Mouse (Mus musculus): ENCODE measurements at regions not wholly inside any gene's neighbourhood (a gene's known extent, or its start where the extent isn't known, plus 50 kb on each side); places are given as distances from the start of the nearest gene placed in this dataset.
A peak's percentile ranks its signal among the peaks of the same experiment; 100 is the strongest.

- Histone ChIP-seq H3K27ac (ENCODE audit: low read length) (no peak overlapping the region), H3K4me2 (ENCODE audit: low read depth, low read length) (0 out of 2 replicates have a peak overlapping the region, but pooled peaks have one; percentile 11), H3K4me1 (ENCODE audit: control insufficient read depth, insufficient read depth, low read length) (peaks cover 13% of the 10 kb centered on the region), H3K4me3 (ENCODE audit: low read length) (no peak overlapping the region), H3K27me3 (replicated peaks; ENCODE audit: control insufficient read depth, insufficient read depth, low read length) (no peaks in the 10 kb centered on the region), H3K9ac (ENCODE audit: low read depth, low read length) (0 out of 2 replicates have a peak overlapping the region, but pooled peaks have one; percentile 1), H3K9me3 (ENCODE audit: control insufficient read depth, low read length) (no peaks in the 10 kb centered on the region), H3K36me3 (ENCODE audit: control insufficient read depth, insufficient read depth, low read length) (no peaks in the 10 kb centered on the region)
- ATAC-seq, result peak; percentile 38; the same call in 1 of the 2 replicates
- 29% methylated on average over 16 of the region's 16 CpGs for WGBS
These were observed 201.5 kb downstream of the Msrb3 start for GRCm38 (mm10) chr10:120697275-120697856.

- H3K4me1 ChIP-seq (ENCODE audit: control insufficient read depth, insufficient read depth, low read length), result peaks cover 11% of the 10 kb centered on the region
- no peak for ATAC-seq
- 55% methylated on average over 2 of the region's 2 CpGs for WGBS
- H3K4me3 ChIP-seq (ENCODE audit: low read length), result no peak overlapping the region
- no peaks in the 10 kb centered on the region for H3K9me3 ChIP-seq (ENCODE audit: control insufficient read depth, low read length)
- no peaks in the 10 kb centered on the region for H3K27me3 ChIP-seq (replicated peaks; ENCODE audit: control insufficient read depth, insufficient read depth, low read length)
- no peaks in the 10 kb centered on the region for H3K36me3 ChIP-seq (ENCODE audit: control insufficient read depth, insufficient read depth, low read length)
- no peak overlapping the region for H3K9ac ChIP-seq (ENCODE audit: low read depth, low read length)
- no peak overlapping the region for H3K4me2 ChIP-seq (ENCODE audit: low read depth, low read length)
- 0 out of 2 replicates have a peak overlapping the region, but pooled peaks have one; percentile 30 for H3K27ac ChIP-seq (ENCODE audit: low read length)
These were observed 202.4 kb downstream of the Msrb3 start for GRCm38 (mm10) chr10:120696481-120696880.

- Histone ChIP-seq H3K4me2 (ENCODE audit: low read depth, low read length) (peak overlapping the region; percentile 26), H3K27ac (ENCODE audit: low read length) (peak overlapping the region; percentile 58), H3K9me3 (ENCODE audit: control insufficient read depth, low read length) (no peaks in the 10 kb centered on the region), H3K4me1 (ENCODE audit: control insufficient read depth, insufficient read depth, low read length) (peaks cover 11% of the 10 kb centered on the region), H3K36me3 (ENCODE audit: control insufficient read depth, insufficient read depth, low read length) (no peaks in the 10 kb centered on the region), H3K9ac (ENCODE audit: low read depth, low read length) (no peak overlapping the region), H3K27me3 (replicated peaks; ENCODE audit: control insufficient read depth, insufficient read depth, low read length) (no peaks in the 10 kb centered on the region), H3K4me3 (ENCODE audit: low read length) (peak overlapping the region; percentile 13; the same call in 1 of the 2 replicates)
- 13% methylated on average over 18 of the region's 18 CpGs for WGBS
- ATAC-seq, result peak; percentile 34; the same call in 1 of the 2 replicates
These were observed 204.4 kb downstream of the Msrb3 start for GRCm38 (mm10) chr10:120694472-120694871.

GRCm38 (mm10) chr10:120691451-120691850 is 207.4 kb downstream of the Msrb3 start:
- Histone ChIP-seq H3K9me3 (ENCODE audit: control insufficient read depth, low read length) (no peaks in the 10 kb centered on the region), H3K4me1 (ENCODE audit: control insufficient read depth, insufficient read depth, low read length) (peaks cover 6% of the 10 kb centered on the region; the same call in 1 of the 2 replicates), H3K9ac (ENCODE audit: low read depth, low read length) (no peak overlapping the region), H3K27me3 (replicated peaks; ENCODE audit: control insufficient read depth, insufficient read depth, low read length) (no peaks in the 10 kb centered on the region), H3K27ac (ENCODE audit: low read length) (no peak overlapping the region), H3K4me2 (ENCODE audit: low read depth, low read length) (no peak overlapping the region), H3K36me3 (ENCODE audit: control insufficient read depth, insufficient read depth, low read length) (no peaks in the 10 kb centered on the region), H3K4me3 (ENCODE audit: low read length) (no peak overlapping the region)
- no peak for ATAC-seq
- 67% methylated on average over 3 of the region's 3 CpGs for WGBS

- H3K36me3 ChIP-seq (ENCODE audit: control insufficient read depth, insufficient read depth, low read length), result no peaks in the 10 kb centered on the region
- H3K27ac ChIP-seq (ENCODE audit: low read length), result peak overlapping the region; percentile 68
- H3K9ac ChIP-seq (ENCODE audit: low read depth, low read length), result no peak overlapping the region
- no peak overlapping the region for H3K4me3 ChIP-seq (ENCODE audit: low read length)
- H3K4me2 ChIP-seq (ENCODE audit: low read depth, low read length), result no peak overlapping the region
- no peaks in the 10 kb centered on the region for H3K9me3 ChIP-seq (ENCODE audit: control insufficient read depth, low read length)
- no peaks in the 10 kb centered on the region for H3K27me3 ChIP-seq (replicated peaks; ENCODE audit: control insufficient read depth, insufficient read depth, low read length)
- peaks cover 7% of the 10 kb centered on the region; the same call in 1 of the 2 replicates for H3K4me1 ChIP-seq (ENCODE audit: control insufficient read depth, insufficient read depth, low read length)
- peak; percentile 69 for ATAC-seq
- WGBS, result 29% methylated on average over 10 of the region's 10 CpGs
These were observed 209.9 kb upstream of the Hmga2 start for GRCm38 (mm10) chr10:120686123-120686522.

- WGBS, result 85% methylated on average over 10 of the region's 10 CpGs
- Histone ChIP-seq H3K4me1 (ENCODE audit: control insufficient read depth, insufficient read depth, low read length) (0 out of 2 replicates have a peak, but pooled peaks cover 4% of the 10 kb centered on the region), H3K4me3 (ENCODE audit: low read length) (no peak overlapping the region), H3K27ac (ENCODE audit: low read length) (no peak overlapping the region), H3K4me2 (ENCODE audit: low read depth, low read length) (no peak overlapping the region), H3K9ac (ENCODE audit: low read depth, low read length) (no peak overlapping the region), H3K36me3 (ENCODE audit: control insufficient read depth, insufficient read depth, low read length) (no peaks in the 10 kb centered on the region), H3K9me3 (ENCODE audit: control insufficient read depth, low read length) (no peaks in the 10 kb centered on the region), H3K27me3 (replicated peaks; ENCODE audit: control insufficient read depth, insufficient read depth, low read length) (no peaks in the 10 kb centered on the region)
- ATAC-seq, result no peak
These were observed 205.8 kb upstream of the Hmga2 start for GRCm38 (mm10) chr10:120682021-120682420.

GRCm38 (mm10) chr10:120679982-120680381 is 203.7 kb upstream of the Hmga2 start:
- no peaks in the 10 kb centered on the region for H3K4me1 ChIP-seq (ENCODE audit: control insufficient read depth, insufficient read depth, low read length)
- H3K9ac ChIP-seq (ENCODE audit: low read depth, low read length), result no peak overlapping the region
- H3K4me3 ChIP-seq (ENCODE audit: low read length), result no peak overlapping the region
- no peak overlapping the region for H3K4me2 ChIP-seq (ENCODE audit: low read depth, low read length)
- 82% methylated on average over 6 of the region's 6 CpGs for WGBS
- no peaks in the 10 kb centered on the region for H3K27me3 ChIP-seq (replicated peaks; ENCODE audit: control insufficient read depth, insufficient read depth, low read length)
- no peak overlapping the region for H3K27ac ChIP-seq (ENCODE audit: low read length)
- H3K36me3 ChIP-seq (ENCODE audit: control insufficient read depth, insufficient read depth, low read length), result no peaks in the 10 kb centered on the region
- ATAC-seq, result no peak
- H3K9me3 ChIP-seq (ENCODE audit: control insufficient read depth, low read length), result no peaks in the 10 kb centered on the region

- 68% methylated on average over 8 of the region's 8 CpGs for WGBS
- H3K4me2 ChIP-seq (ENCODE audit: low read depth, low read length), result no peak overlapping the region
- H3K36me3 ChIP-seq (ENCODE audit: control insufficient read depth, insufficient read depth, low read length), result no peaks in the 10 kb centered on the region
- no peaks in the 10 kb centered on the region for H3K27me3 ChIP-seq (replicated peaks; ENCODE audit: control insufficient read depth, insufficient read depth, low read length)
- no peaks in the 10 kb centered on the region for H3K9me3 ChIP-seq (ENCODE audit: control insufficient read depth, low read length)
- H3K4me3 ChIP-seq (ENCODE audit: low read length), result no peak overlapping the region
- ATAC-seq, result no peak
- no peaks in the 10 kb centered on the region for H3K4me1 ChIP-seq (ENCODE audit: control insufficient read depth, insufficient read depth, low read length)
- no peak overlapping the region for H3K9ac ChIP-seq (ENCODE audit: low read depth, low read length)
- H3K27ac ChIP-seq (ENCODE audit: low read length), result no peak overlapping the region
These were observed 202.0 kb upstream of the Hmga2 start for GRCm38 (mm10) chr10:120678277-120678676.

GRCm38 (mm10) chr10:120675369-120675768 is 199.1 kb upstream of the Hmga2 start:
- no peak overlapping the region for H3K9ac ChIP-seq (ENCODE audit: low read depth, low read length)
- H3K4me1 ChIP-seq (ENCODE audit: control insufficient read depth, insufficient read depth, low read length), result no peaks in the 10 kb centered on the region
- H3K36me3 ChIP-seq (ENCODE audit: control insufficient read depth, insufficient read depth, low read length), result no peaks in the 10 kb centered on the region
- 79% methylated on average over 4 of the region's 4 CpGs for WGBS
- no peaks in the 10 kb centered on the region for H3K27me3 ChIP-seq (replicated peaks; ENCODE audit: control insufficient read depth, insufficient read depth, low read length)
- no peak for ATAC-seq
- no peak overlapping the region for H3K27ac ChIP-seq (ENCODE audit: low read length)
- no peaks in the 10 kb centered on the region for H3K9me3 ChIP-seq (ENCODE audit: control insufficient read depth, low read length)
- no peak overlapping the region for H3K4me2 ChIP-seq (ENCODE audit: low read depth, low read length)
- no peak overlapping the region for H3K4me3 ChIP-seq (ENCODE audit: low read length)
